Mouse (Mus musculus): ENCODE data around the gene Sec24d.

Gene Sec24d

DNA sequence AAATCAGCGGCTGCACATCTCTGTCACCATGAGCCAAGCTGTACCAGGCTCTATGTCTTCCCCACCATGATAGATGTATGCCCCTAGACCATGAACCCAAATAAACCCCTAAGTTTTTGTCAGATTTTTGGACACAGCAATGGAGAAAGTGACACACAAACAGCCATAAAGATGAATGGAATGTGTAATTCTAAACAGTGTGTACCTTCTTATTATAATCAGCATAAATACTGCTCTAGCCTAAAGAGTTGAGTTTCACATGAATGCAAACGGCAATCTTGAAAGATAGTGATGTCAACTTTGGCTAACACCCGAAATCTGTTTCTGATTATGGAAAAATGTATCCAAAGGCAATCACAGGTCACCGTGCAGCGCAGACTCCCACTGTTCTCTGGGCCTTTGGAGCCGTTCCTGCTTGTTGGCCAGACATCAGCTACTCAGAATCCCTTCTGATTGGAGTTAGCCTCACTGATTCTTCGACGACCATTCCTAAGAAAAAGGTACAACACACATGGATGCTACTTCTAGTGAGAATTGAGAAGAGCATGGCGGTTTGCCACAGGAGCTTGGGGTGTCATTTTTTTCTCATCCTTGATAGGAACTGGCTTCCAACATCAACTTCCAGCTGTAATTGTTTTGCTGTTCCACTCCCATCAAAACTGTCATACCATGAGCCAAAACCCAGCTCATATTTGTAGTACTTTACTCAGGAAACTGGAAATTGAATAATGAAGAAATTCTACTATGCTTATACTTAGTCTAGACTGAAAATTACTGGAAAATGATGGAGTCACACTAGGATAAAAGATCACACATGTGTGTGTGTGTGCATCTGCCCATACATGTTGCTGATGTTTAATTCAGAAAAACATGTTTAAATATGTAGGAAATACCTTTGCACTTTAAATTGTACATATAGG lies 130.6 kb downstream of the Sec24d start:
- no peak for DNase-seq (ENCODE audit: low spot score in 2 of 2)

DNA sequence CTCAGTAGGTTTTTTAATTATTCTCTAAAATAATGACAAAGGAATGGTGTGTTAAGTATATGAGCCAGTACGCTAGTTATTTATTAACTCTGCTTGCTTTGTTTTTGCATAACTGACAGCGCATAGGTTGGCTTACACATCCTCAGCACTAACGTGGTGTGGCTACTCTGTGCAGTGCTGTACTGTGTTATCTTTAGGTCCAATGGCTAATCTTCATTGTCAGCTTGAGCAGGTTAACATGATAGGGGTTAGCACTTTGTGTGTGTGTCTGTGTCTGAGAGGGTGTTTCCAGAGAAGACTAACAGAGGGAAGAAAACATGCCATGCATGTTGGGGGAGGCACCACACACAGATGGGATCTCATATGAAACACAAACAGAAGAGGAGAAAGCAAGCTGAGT lies 137.7 kb downstream of the Sec24d start:
- DNase-seq (ENCODE audit: low spot score in 2 of 2): no peak

DNA sequence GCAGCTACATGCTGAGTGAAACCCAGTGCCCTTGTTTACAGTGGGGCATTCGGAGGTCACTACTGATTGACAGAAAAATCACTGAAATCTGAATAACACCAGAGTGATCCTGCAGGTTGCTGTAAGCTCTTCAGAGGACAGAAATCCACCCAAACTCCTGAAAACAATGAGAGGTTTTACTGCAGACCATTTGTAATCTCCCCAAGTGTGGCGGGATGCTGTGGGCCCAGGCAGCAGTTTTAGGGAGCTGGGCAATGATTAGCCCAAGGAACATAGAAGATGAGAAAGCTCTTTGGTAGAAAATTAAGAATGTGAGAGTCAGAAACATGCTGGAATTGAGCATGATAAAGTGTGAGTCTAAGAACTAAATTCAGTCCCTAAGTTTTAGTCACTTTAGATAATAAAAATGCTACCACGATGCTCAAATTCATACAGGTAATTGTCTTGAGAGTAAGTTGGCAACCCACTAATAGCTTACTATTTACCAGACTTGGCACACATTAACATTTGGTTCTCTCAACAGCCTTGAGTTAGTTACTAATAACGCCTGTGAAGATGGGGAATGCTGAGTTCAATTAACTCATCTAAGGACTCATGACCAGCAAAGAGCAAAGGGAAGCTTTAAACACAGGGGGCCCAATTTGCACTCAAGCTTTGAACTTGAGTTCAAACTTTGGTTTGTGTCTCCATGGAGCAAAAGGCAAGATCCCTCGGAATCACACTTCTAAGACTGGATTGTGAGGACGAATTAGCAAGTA lies 144.7 kb downstream of the Sec24d start:
- no peak for DNase-seq (ENCODE audit: low spot score in 2 of 2)

DNA sequence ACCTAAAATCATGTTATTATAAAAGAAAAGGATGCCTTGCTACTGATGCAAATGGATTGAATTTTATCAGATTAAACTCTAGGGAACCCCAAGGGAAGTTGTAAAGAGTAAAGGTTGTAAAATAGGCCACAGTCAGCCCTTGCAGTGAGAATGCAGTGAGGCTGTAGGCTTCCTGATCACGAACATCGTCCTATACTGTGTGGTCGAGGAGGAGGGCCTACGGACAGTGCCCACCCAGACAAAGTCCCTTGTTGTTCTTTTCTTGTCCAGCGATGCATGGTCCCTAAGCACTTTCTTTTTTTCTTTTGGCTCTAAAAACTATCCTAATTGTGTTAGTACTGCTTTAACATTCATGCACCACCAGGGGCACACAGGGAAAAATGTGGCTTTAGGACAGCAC lies 145.9 kb downstream of the Sec24d start:
- no peak for DNase-seq (ENCODE audit: low spot score in 2 of 2)

All from natural killer cell, adult 2 months (primary cell).